Mouse (Mus musculus) embryonic fibroblast, embryonic 13.5 days (primary cell): ENCODE results near the gene Cfap43. TPM values are rescaled to one million over a fixed set of nuclear protein-coding genes. Genes with fewer than 3 reads are reported as not detected.

Experiments
- H3K27ac ChIP-seq: 2 replicates; pipeline ENCODE4 v1.5.1; 2012; ENCODE audit warnings: low read length, control low read depth, inconsistent platforms; ENCODE audit not compliant: insufficient read depth
- H3K4me1 ChIP-seq: 2 replicates; pipeline ENCODE4 v1.6.1; 2011; ENCODE audit warnings: low read length; ENCODE audit not compliant: control insufficient read depth, insufficient read depth
- H3K4me3 ChIP-seq: 2 replicates; pipeline ENCODE4 v1.5.1; 2011; ENCODE audit warnings: mild to moderate bottlenecking, control low read depth, low read length; ENCODE audit not compliant: insufficient read depth
- CTCF ChIP-seq: IDR thresholded peaks from 2 replicates; pipeline ENCODE4 v1.5.1; 2011; ENCODE audit warnings: mild to moderate bottlenecking, control low read depth, low read length, moderate library complexity, borderline replicate concordance; ENCODE audit not compliant: insufficient read depth
- POLR2A ChIP-seq: IDR thresholded peaks from 2 replicates; pipeline ENCODE4 v1.6.1; 2011; ENCODE audit warnings: low read depth, mild to moderate bottlenecking, control low read depth, low read length, moderate library complexity
- polyA plus RNA-seq: library from polyadenylated mRNA; stranded (reverse); fragments of >200 nt; gene quantifications from 2 replicates; pipeline ENCODE4 v1.2.4, GENCODE M21; 2011; ENCODE audit warnings: low read depth; ENCODE audit not compliant: missing spikeins, insufficient read length

The Cfap43 gene
- polyA plus RNA-seq, 1 experiment: not detected

- TF ChIP-seq POLR2A (no peak), CTCF (no peak)
- Histone ChIP-seq H3K4me3 (no peak overlapping the region), H3K4me1 (peaks cover 3% of the 10 kb centered on the region; the same call in 1 of the 2 replicates), H3K27ac (no peak overlapping the region)
These were observed 84.5 kb downstream of the Cfap43 start for GRCm38 (mm10) chr19:47834614-47835013.

- Histone ChIP-seq H3K4me3 (no peak overlapping the region), H3K4me1 (peaks cover 3% of the 10 kb centered on the region; the same call in 1 of the 2 replicates), H3K27ac (no peak overlapping the region)
- TF ChIP-seq CTCF (no peak), POLR2A (no peak)
These were observed 86.8 kb downstream of the Cfap43 start for GRCm38 (mm10) chr19:47832316-47832715.

GRCm38 (mm10) chr19:47831111-47831510 lies 88.0 kb downstream of the Cfap43 start:
- Histone ChIP-seq H3K4me1 (peaks cover 3% of the 10 kb centered on the region; the same call in 1 of the 2 replicates), H3K27ac (no peak overlapping the region), H3K4me3 (no peak overlapping the region)
- TF ChIP-seq CTCF: no peak
- TF ChIP-seq POLR2A: no peak

GRCm38 (mm10) chr19:47829913-47830450 lies 89.1 kb downstream of the Cfap43 start:
- Histone ChIP-seq H3K27ac (no peak overlapping the region), H3K4me1 (peaks cover 3% of the 10 kb centered on the region; the same call in 1 of the 2 replicates)
- no peak for TF ChIP-seq CTCF
- no peak for TF ChIP-seq POLR2A

GRCm38 (mm10) chr19:47824026-47824425 lies 95.1 kb downstream of the Cfap43 start:
- no peak overlapping the region for H3K27ac ChIP-seq
- TF ChIP-seq CTCF (no peak), POLR2A (no peak)
- H3K4me1 ChIP-seq: no peaks in the 10 kb centered on the region
- no peak overlapping the region for H3K4me3 ChIP-seq

More at GRCm38 (mm10) chr19:47829913-47830450, 89.1 kb downstream of the Cfap43 start:
- no peak overlapping the region for H3K4me3 ChIP-seq

- H3K4me1 ChIP-seq: no peaks in the 10 kb centered on the region
- no peak overlapping the region for H3K4me3 ChIP-seq
- TF ChIP-seq POLR2A (no peak), CTCF (no peak)
These were observed 96.8 kb downstream of the Cfap43 start for GRCm38 (mm10) chr19:47822143-47822796.

GRCm38 (mm10) chr19:47821494-47821872 lies 97.6 kb downstream of the Cfap43 start:
- no peak overlapping the region for H3K4me3 ChIP-seq
- H3K4me1 ChIP-seq: no peaks in the 10 kb centered on the region
- TF ChIP-seq CTCF (no peak), POLR2A (no peak)

More at GRCm38 (mm10) chr19:47822143-47822796, 96.8 kb downstream of the Cfap43 start:
- no peak overlapping the region for H3K27ac ChIP-seq

GRCm38 (mm10) chr19:47820832-47821493 lies 98.1 kb downstream of the Cfap43 start:
- no peak overlapping the region for H3K27ac ChIP-seq
- H3K4me3 ChIP-seq: no peak overlapping the region
- TF ChIP-seq CTCF: peak; percentile 39; the same call in 1 of the 2 replicates
- no peak for TF ChIP-seq POLR2A
- H3K4me1 ChIP-seq: no peaks in the 10 kb centered on the region

More at GRCm38 (mm10) chr19:47821494-47821872, 97.6 kb downstream of the Cfap43 start:
- no peak overlapping the region for H3K27ac ChIP-seq

GRCm38 (mm10) chr19:47817692-47818091 lies 101.4 kb downstream of the Cfap43 start:
- TF ChIP-seq CTCF (no peak), POLR2A (no peak)
- Histone ChIP-seq H3K4me1 (no peaks in the 10 kb centered on the region), H3K4me3 (no peak overlapping the region), H3K27ac (no peak overlapping the region)

- TF ChIP-seq CTCF (no peak), POLR2A (no peak)
- Histone ChIP-seq H3K27ac (no peak overlapping the region), H3K4me3 (no peak overlapping the region), H3K4me1 (no peaks in the 10 kb centered on the region)
These were observed 104.4 kb downstream of the Cfap43 start for GRCm38 (mm10) chr19:47814721-47815120.
